Mouse (Mus musculus): ENCODE data around the gene Zfp94. TPM values are rescaled to one million over a fixed set of nuclear protein-coding genes. Genes with fewer than 3 reads are reported as not detected.

Gene Zfp94
- total and polyA plus RNA-seq, 2 experiments = 2.4 to 3.3 TPM

DNA sequence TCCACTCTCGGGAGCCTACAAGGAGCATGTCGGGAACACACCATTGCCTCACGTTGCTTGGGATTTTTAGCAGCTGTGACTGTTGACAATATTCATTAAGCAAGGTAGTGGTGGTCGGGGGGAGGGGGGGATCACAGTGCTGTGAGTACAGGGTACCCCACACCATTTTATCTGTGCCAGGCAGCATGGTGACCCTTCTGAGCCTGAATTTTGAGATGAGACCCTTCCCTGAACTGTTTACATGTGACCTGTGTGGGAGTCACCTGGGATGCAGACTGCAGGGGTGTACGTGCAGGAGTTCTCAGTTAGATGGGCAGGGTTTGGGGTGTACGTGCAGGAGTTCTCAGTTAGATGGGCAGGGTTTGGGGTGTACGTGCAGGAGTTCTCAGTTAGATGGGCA is 20.1 kb downstream of the Zfp94 start:
- DNase-seq (ENCODE audit: extremely low read depth, low read depth, low spot score) = no peak
- Histone ChIP-seq H3K27me3 (ENCODE audit: control insufficient read depth, insufficient read depth, low read length) (no peaks in the 10 kb centered on the region), H3K4me1 (ENCODE audit: control insufficient read depth, insufficient read depth, low read length) (no peaks in the 10 kb centered on the region), H3K27ac (replicated peaks; ENCODE audit: insufficient read depth, low read depth, low read length) (no peak overlapping the region), H3K9ac (ENCODE audit: low read depth, low read length) (no peak overlapping the region), H3K79me2 (ENCODE audit: control insufficient read depth, insufficient read depth, low read length) (no peaks in the 10 kb centered on the region), H3K36me3 (ENCODE audit: control insufficient read depth, insufficient read depth, low read length) (peaks cover 2% of the 10 kb centered on the region; the same call in 1 of the 2 replicates), H3K4me3 (ENCODE audit: insufficient read depth, low read depth, low read length) (no peak overlapping the region)
- TF ChIP-seq CTCF (IDR thresholded peaks at IDR 0.05; ENCODE audit: low read depth, low read length) (no peak), POLR2A (IDR thresholded peaks at IDR 0.05; ENCODE audit: extremely low read depth, insufficient read depth, low read length) (no peak)
- WGBS = 96% methylated on average over 7 of the region's 7 CpGs

DNA sequence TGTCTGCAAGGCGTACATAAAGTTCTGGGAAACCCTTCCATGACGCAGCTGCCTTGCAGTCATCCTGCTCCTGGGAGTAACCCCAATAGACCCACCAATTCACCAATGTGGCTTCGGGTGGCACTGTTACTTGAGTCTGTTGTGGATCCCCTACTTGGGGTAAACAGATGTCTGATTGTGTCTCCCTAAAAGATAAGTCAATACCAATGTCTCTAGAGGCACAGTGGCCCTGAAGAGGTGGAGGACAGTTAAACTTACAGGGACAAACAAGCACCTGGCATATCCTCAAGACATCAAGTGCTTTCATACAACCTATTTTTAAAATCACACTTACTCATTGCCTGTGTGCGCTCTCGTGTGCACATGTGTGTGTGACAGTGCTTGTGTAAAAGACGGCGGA is 21.1 kb downstream of the Zfp94 start:
- 97% methylated on average over 7 of the region's 7 CpGs for WGBS
- H3K4me1 ChIP-seq (ENCODE audit: control insufficient read depth, insufficient read depth, low read length) = no peaks in the 10 kb centered on the region
- no peak for DNase-seq (ENCODE audit: extremely low read depth, low read depth, low spot score)
- H3K27me3 ChIP-seq (ENCODE audit: control insufficient read depth, insufficient read depth, low read length) = no peaks in the 10 kb centered on the region
- H3K79me2 ChIP-seq (ENCODE audit: control insufficient read depth, insufficient read depth, low read length) = no peaks in the 10 kb centered on the region
- H3K36me3 ChIP-seq (ENCODE audit: control insufficient read depth, insufficient read depth, low read length) = peaks cover 2% of the 10 kb centered on the region; the same call in 1 of the 2 replicates
- H3K9ac ChIP-seq (ENCODE audit: low read depth, low read length) = no peak overlapping the region
- TF ChIP-seq CTCF (IDR thresholded peaks at IDR 0.05; ENCODE audit: low read depth, low read length) (no peak), POLR2A (IDR thresholded peaks at IDR 0.05; ENCODE audit: extremely low read depth, insufficient read depth, low read length) (no peak)
- no peak overlapping the region for H3K27ac ChIP-seq (replicated peaks; ENCODE audit: insufficient read depth, low read depth, low read length)
- H3K4me3 ChIP-seq (ENCODE audit: insufficient read depth, low read depth, low read length) = no peak overlapping the region

DNA sequence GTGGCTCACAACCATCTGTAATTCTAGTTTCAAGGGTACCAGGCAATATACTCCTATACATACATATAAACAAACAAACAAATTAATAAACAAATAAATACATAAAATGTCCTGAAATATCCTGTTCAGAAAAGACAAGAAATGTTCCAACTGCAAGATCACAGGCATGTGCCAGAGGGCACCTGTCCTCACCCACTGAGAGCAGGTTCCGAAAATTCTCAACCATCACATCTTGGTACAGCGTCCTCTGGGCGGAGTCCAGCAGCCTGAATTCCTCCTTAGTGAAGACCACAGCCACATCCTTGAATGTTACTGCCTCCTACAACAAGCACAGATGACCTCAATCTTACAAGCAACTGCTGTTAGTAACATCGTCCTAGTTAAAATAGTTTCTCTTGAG is 21.7 kb downstream of the Zfp94 start:
- Histone ChIP-seq H3K4me3 (ENCODE audit: insufficient read depth, low read depth, low read length) (no peak overlapping the region), H3K36me3 (ENCODE audit: control insufficient read depth, insufficient read depth, low read length) (peaks cover 2% of the 10 kb centered on the region; the same call in 1 of the 2 replicates), H3K9ac (ENCODE audit: low read depth, low read length) (no peak overlapping the region), H3K79me2 (ENCODE audit: control insufficient read depth, insufficient read depth, low read length) (no peaks in the 10 kb centered on the region), H3K27ac (replicated peaks; ENCODE audit: insufficient read depth, low read depth, low read length) (no peak overlapping the region), H3K27me3 (ENCODE audit: control insufficient read depth, insufficient read depth, low read length) (no peaks in the 10 kb centered on the region), H3K4me1 (ENCODE audit: control insufficient read depth, insufficient read depth, low read length) (no peaks in the 10 kb centered on the region)
- no peak for TF ChIP-seq POLR2A (IDR thresholded peaks at IDR 0.05; ENCODE audit: extremely low read depth, insufficient read depth, low read length)
- no peak for TF ChIP-seq CTCF (IDR thresholded peaks at IDR 0.05; ENCODE audit: low read depth, low read length)
- WGBS = 96% methylated on average over 4 of the region's 4 CpGs
- DNase-seq (ENCODE audit: extremely low read depth, low read depth, low spot score) = no peak

DNA sequence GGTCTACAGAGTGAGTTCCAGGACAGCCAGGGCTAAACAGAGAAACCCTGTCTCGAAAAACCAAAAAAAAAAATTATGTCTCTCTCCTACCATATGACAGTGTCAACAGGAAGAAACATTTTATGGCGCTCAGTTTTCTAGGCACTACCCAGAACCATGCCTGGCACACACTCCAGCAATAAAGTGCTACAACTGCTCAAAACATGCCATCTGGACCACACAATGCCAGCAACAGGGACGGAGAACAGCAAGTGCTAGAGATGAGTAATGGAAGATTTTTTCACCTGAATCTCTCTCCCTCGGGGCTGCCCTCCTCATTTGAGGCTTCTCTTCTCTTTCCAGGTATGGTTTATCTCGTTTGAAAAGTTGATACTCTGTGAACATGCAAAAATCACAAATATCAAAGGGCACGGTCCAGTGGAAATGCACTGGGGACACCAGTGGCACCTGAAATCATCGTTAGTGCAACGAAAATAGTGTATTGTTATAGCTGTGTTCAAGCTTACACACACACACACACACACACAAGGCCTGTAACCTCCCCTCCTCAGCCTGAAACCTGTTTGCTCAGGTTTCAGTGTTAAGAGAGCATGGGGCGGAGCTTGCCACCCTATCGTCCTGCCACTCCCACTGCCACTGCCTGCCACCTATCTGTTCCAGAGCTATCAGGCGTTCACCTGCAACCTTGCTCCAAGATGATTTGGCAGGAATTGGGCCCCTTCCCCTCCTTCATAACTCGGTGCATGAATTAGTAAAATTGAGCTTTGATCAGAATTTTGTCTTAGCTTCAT is 23.2 kb downstream of the Zfp94 start:
- Histone ChIP-seq H3K79me2 (ENCODE audit: control insufficient read depth, insufficient read depth, low read length) (no peaks in the 10 kb centered on the region), H3K27ac (replicated peaks; ENCODE audit: insufficient read depth, low read depth, low read length) (no peak overlapping the region), H3K27me3 (ENCODE audit: control insufficient read depth, insufficient read depth, low read length) (no peaks in the 10 kb centered on the region), H3K9ac (ENCODE audit: low read depth, low read length) (no peak overlapping the region), H3K4me3 (ENCODE audit: insufficient read depth, low read depth, low read length) (no peak overlapping the region), H3K4me1 (ENCODE audit: control insufficient read depth, insufficient read depth, low read length) (no peaks in the 10 kb centered on the region), H3K36me3 (ENCODE audit: control insufficient read depth, insufficient read depth, low read length) (peaks cover 2% of the 10 kb centered on the region; the same call in 1 of the 2 replicates)
- WGBS = 77% methylated on average over 12 of the region's 12 CpGs
- TF ChIP-seq CTCF (IDR thresholded peaks at IDR 0.05; ENCODE audit: low read depth, low read length) = no peak
- TF ChIP-seq POLR2A (IDR thresholded peaks at IDR 0.05; ENCODE audit: extremely low read depth, insufficient read depth, low read length) = no peak
- DNase-seq (ENCODE audit: extremely low read depth, low read depth, low spot score) = no peak

DNA sequence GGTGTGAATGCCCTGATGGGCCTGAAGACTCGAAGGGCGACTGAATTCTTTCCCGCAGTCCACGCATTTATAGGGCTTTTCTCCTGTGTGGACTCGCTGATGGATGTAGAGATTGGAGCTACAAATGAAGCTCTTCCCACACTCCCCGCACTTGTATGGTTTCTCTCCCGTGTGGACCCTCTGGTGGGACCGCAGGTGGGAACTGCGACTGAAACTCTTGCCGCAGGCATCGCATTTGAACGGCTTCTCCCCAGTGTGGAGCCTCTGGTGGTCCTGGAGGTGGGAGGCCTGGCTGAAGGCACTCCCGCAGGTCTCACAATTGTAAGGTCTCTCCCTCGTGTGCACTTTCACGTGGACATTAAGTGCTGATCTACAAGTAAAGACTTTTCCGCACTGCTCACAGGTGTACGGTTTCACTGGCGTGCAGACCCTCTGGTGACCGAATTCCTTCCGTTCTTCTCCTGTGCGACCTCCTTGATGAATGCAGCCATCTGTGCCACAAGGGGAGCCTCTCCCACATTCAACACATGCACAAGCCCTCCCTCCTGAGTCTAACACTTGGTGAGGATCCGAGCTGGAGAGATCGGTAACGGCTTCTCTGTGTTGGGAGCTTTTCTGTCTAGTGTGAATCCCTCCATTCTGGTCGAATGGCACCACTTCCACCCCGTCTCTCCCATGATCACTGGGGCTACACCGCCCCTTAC is 24.9 kb downstream of the Zfp94 start:
- DNase-seq (ENCODE audit: extremely low read depth, low read depth, low spot score) = no peak
- H3K4me3 ChIP-seq (ENCODE audit: insufficient read depth, low read depth, low read length) = no peak overlapping the region
- no peak overlapping the region for H3K27ac ChIP-seq (replicated peaks; ENCODE audit: insufficient read depth, low read depth, low read length)
- H3K36me3 ChIP-seq (ENCODE audit: control insufficient read depth, insufficient read depth, low read length) = peaks cover 2% of the 10 kb centered on the region; the same call in 1 of the 2 replicates
- no peaks in the 10 kb centered on the region for H3K79me2 ChIP-seq (ENCODE audit: control insufficient read depth, insufficient read depth, low read length)
- H3K9ac ChIP-seq (ENCODE audit: low read depth, low read length) = no peak overlapping the region
- no peaks in the 10 kb centered on the region for H3K27me3 ChIP-seq (ENCODE audit: control insufficient read depth, insufficient read depth, low read length)
- TF ChIP-seq POLR2A (IDR thresholded peaks at IDR 0.05; ENCODE audit: extremely low read depth, insufficient read depth, low read length) (no peak), CTCF (IDR thresholded peaks at IDR 0.05; ENCODE audit: low read depth, low read length) (no peak)
- WGBS = 88% methylated on average over 27 of the region's 27 CpGs
- no peaks in the 10 kb centered on the region for H3K4me1 ChIP-seq (ENCODE audit: control insufficient read depth, insufficient read depth, low read length)

Measured in liver, adult 2 months (tissue).